Mouse (Mus musculus) myocyte (in vitro differentiated cells): ENCODE data around the gene Tceanc. TPM values are rescaled to one million over a fixed set of nuclear protein-coding genes. Genes with fewer than 3 reads are reported as not detected.

Source experiments
- H3K27me3 ChIP-seq: one replicate; pipeline ENCODE4 v1.6.1; 2011; ENCODE audit not compliant: control insufficient read depth, insufficient read depth, insufficient read length
- H3K36me3 ChIP-seq: one replicate; pipeline ENCODE4 v1.6.1; 2011; ENCODE audit not compliant: control insufficient read depth, insufficient read depth
- H3K4me2 ChIP-seq: one replicate; pipeline ENCODE4 v1.6.1; 2011; ENCODE audit warnings: low read depth, control low read depth
- H3K4me3 ChIP-seq: one replicate; pipeline ENCODE4 v1.5.1; 2011; ENCODE audit warnings: mild to moderate bottlenecking, control low read depth, moderate library complexity
- H3K79me2 ChIP-seq: one replicate; pipeline ENCODE4 v1.6.1; 2011; ENCODE audit not compliant: control insufficient read depth, insufficient read depth
- H3ac ChIP-seq: one replicate; pipeline ENCODE4 v1.6.1; 2011; ENCODE audit not compliant: control insufficient read depth, insufficient read length
- CEBPB ChIP-seq: IDR thresholded peaks from 2 replicates; pipeline ENCODE4 v1.6.1; 2011; ENCODE audit warnings: mild to moderate bottlenecking, moderate library complexity; ENCODE audit not compliant: poor library complexity, insufficient read depth, severe bottlenecking
- E2F4 ChIP-seq: IDR thresholded peaks from one replicate; pipeline ENCODE4 v1.6.1; 2011; ENCODE audit warnings: mild to moderate bottlenecking, control low read depth, moderate library complexity; ENCODE audit not compliant: insufficient read depth
- MAX ChIP-seq: IDR thresholded peaks from one replicate; pipeline ENCODE4 v1.6.1; 2011; ENCODE audit warnings: low read depth, mild to moderate bottlenecking, control low read depth
- MYOD1 ChIP-seq, 3 experiments: IDR thresholded peaks; one replicate each; pipeline ENCODE4 v1.6.1; 2011; ENCODE audit warnings: control low read depth in 2 of 3, low read depth in 2 of 3, mild to moderate bottlenecking in 2 of 3, moderate library complexity in 1 of 3; ENCODE audit not compliant: insufficient read length in 2 of 3, control insufficient read depth in 1 of 3
- MYOG ChIP-seq, 3 experiments: IDR thresholded peaks; one replicate each; pipeline ENCODE4 v1.6.1; 2011; ENCODE audit warnings: control low read depth in 2 of 3, low read depth in 2 of 3, mild to moderate bottlenecking in 2 of 3; ENCODE audit not compliant: insufficient read length in 2 of 3, control insufficient read depth in 1 of 3, insufficient read depth in 1 of 3
- POLR2A ChIP-seq: IDR thresholded peaks from one replicate; pipeline ENCODE4 v1.6.1; 2011; ENCODE audit warnings: low read depth, mild to moderate bottlenecking, control low read depth, moderate library complexity; ENCODE audit not compliant: insufficient read length
- POLR2AphosphoS2 ChIP-seq: IDR thresholded peaks from one replicate; pipeline ENCODE4 v1.6.1; 2011; ENCODE audit warnings: low read depth, control low read depth; ENCODE audit not compliant: insufficient read length
- REST ChIP-seq: IDR thresholded peaks from one replicate; pipeline ENCODE4 v1.6.1; 2011; ENCODE audit warnings: mild to moderate bottlenecking, control low read depth, moderate library complexity; ENCODE audit not compliant: insufficient read depth, insufficient read length
- SRF ChIP-seq: IDR thresholded peaks from one replicate; pipeline ENCODE4 v1.6.1; 2011; ENCODE audit warnings: low read depth; ENCODE audit not compliant: control insufficient read depth, insufficient read length
- TCF12 ChIP-seq: IDR thresholded peaks from one replicate; pipeline ENCODE4 v1.6.1; 2011; ENCODE audit warnings: mild to moderate bottlenecking, control low read depth; ENCODE audit not compliant: poor library complexity, insufficient read depth, severe bottlenecking
- TCF3 ChIP-seq: IDR thresholded peaks from one replicate; pipeline ENCODE4 v1.6.1; 2011; ENCODE audit warnings: low read depth, control low read depth; ENCODE audit not compliant: insufficient read length
- USF1 ChIP-seq: IDR thresholded peaks from one replicate; pipeline ENCODE4 v1.6.1; 2011; ENCODE audit warnings: low read depth, mild to moderate bottlenecking, control low read depth, moderate library complexity
- polyA plus RNA-seq: library from polyadenylated mRNA; unstranded; fragments of >200 nt; fragmentation: generic; extraction: Trizol; gene quantifications from one replicate; pipeline ENCODE4 v1.2.1, GENCODE M21; 2012; ENCODE audit warnings: missing spikeins

The Tceanc gene
- polyA plus RNA-seq, 1 experiment, result 0.86 TPM

DNA sequence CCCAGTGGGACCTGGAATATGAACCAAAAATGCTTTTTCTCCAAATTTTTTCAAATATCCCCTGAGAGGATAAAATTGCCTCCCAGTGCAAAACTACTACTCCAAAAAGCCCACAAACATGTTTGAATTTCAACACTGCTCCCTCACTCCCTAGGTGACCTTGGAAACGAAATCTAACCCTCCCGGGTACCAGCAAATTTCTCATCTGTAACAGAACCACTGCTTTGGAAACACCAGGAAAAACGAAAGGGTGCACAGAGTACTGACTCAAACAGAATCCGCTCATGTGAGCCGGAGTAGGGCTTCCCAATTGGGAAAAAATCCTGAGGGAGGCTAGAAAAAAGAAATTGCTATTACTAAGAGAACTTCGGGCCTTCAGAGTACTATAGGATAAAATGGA lies 41.0 kb downstream of the Tceanc start:
- no peak for TF ChIP-seq MYOD1 (IDR thresholded peaks at IDR 0.05; ENCODE audit: control insufficient read depth in 1 of 3, insufficient read length in 2 of 3, low read depth in 2 of 3)
- Histone ChIP-seq H3K79me2 (peaks cover 66% of the 10 kb centered on the region), H3K36me3 (no peaks in the 10 kb centered on the region), H3K4me2 (peak overlapping the region; percentile 66), H3ac (no peak overlapping the region), H3K4me3 (no peak overlapping the region), H3K27me3 (no peaks in the 10 kb centered on the region)

GRCm38 (mm10) chrX:166472612-166473011 lies 45.8 kb downstream of the Tceanc start:
- Histone ChIP-seq H3K36me3 (no peaks in the 10 kb centered on the region), H3K4me2 (no peak overlapping the region), H3ac (no peak overlapping the region), H3K4me3 (no peak overlapping the region), H3K79me2 (peaks cover 97% of the 10 kb centered on the region), H3K27me3 (no peaks in the 10 kb centered on the region)
- TF ChIP-seq MYOD1 (IDR thresholded peaks at IDR 0.05; ENCODE audit: control insufficient read depth in 1 of 3, insufficient read length in 2 of 3, low read depth in 2 of 3) (no peak), REST (no peak), E2F4 (no peak), SRF (no peak)

GRCm38 (mm10) chrX:166468321-166468720 lies 50.0 kb downstream of the Tceanc start:
- TF ChIP-seq CEBPB (no peak), E2F4 (no peak), SRF (no peak), POLR2A (no peak), MYOD1 (IDR thresholded peaks at IDR 0.05; ENCODE audit: control insufficient read depth in 1 of 3, insufficient read length in 2 of 3, low read depth in 2 of 3) (no peak), REST (no peak), MYOG (IDR thresholded peaks at IDR 0.05; ENCODE audit: control insufficient read depth in 1 of 3, insufficient read depth in 1 of 3, insufficient read length in 2 of 3, low read depth in 2 of 3) (no peak), USF1 (no peak), TCF12 (no peak), MAX (no peak), POLR2AphosphoS2 (no peak), TCF3 (no peak)
- H3K27me3 ChIP-seq, result no peaks in the 10 kb centered on the region
- H3K36me3 ChIP-seq, result no peaks in the 10 kb centered on the region
- H3K4me3 ChIP-seq, result no peak overlapping the region
- no peak overlapping the region for H3ac ChIP-seq
- H3K79me2 ChIP-seq, result peaks cover 87% of the 10 kb centered on the region
- H3K4me2 ChIP-seq, result no peak overlapping the region

DNA sequence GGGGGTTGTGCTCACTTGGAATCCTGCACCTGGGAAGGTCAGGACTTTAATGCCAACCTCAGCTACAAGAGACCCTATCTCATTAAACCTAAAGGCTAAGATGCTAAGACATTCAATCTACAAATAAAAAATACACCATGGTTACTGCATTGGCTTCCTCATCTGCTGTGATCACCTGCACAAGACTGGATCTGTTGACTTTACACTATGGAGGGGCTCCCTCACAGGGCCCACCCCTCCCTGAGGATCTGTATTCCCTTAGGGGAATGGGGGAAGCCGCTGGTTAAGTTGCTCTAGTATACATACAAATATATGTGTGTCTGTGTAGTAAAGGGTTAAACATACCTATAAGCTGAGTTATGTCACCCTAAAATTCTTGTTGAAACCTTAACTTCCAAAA lies 62.8 kb downstream of the Tceanc start:
- Histone ChIP-seq H3K4me3 (no peak overlapping the region), H3K36me3 (no peaks in the 10 kb centered on the region), H3K27me3 (no peaks in the 10 kb centered on the region), H3ac (no peak overlapping the region), H3K79me2 (peaks cover 12% of the 10 kb centered on the region), H3K4me2 (no peak overlapping the region)
- TF ChIP-seq POLR2A (no peak), TCF12 (no peak), CEBPB (no peak), SRF (no peak)

DNA sequence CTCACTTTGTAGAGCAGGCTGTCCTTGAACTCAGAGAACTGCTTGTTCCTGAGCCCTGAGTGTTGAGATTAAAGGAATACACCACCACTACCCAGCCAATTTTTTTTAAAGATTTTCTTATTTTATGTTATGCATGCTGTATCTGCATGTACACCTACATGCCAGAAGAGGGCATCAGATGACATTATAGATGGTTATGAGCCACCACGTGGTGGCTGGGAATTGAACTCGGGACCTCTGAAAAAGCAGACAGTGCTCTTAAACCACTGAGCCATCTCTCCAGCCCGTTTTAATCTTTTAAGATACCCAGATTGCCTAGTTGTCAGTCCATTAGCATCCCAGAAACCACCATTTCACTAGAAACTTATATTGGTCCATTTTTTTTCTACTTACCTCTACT lies 64.0 kb downstream of the Tceanc start:
- Histone ChIP-seq H3K79me2 (peaks cover under 1% of the 10 kb centered on the region), H3K36me3 (no peaks in the 10 kb centered on the region), H3K4me2 (no peak overlapping the region), H3ac (no peak overlapping the region), H3K4me3 (no peak overlapping the region), H3K27me3 (no peaks in the 10 kb centered on the region)
- TF ChIP-seq MYOD1 (IDR thresholded peaks at IDR 0.05; ENCODE audit: control insufficient read depth in 1 of 3, insufficient read length in 2 of 3, low read depth in 2 of 3) (no peak), E2F4 (no peak), MYOG (IDR thresholded peaks at IDR 0.05; ENCODE audit: control insufficient read depth in 1 of 3, insufficient read depth in 1 of 3, insufficient read length in 2 of 3, low read depth in 2 of 3) (no peak), SRF (no peak), TCF3 (no peak), POLR2A (no peak), POLR2AphosphoS2 (no peak), TCF12 (no peak), CEBPB (no peak), USF1 (no peak), REST (no peak), MAX (no peak)

DNA sequence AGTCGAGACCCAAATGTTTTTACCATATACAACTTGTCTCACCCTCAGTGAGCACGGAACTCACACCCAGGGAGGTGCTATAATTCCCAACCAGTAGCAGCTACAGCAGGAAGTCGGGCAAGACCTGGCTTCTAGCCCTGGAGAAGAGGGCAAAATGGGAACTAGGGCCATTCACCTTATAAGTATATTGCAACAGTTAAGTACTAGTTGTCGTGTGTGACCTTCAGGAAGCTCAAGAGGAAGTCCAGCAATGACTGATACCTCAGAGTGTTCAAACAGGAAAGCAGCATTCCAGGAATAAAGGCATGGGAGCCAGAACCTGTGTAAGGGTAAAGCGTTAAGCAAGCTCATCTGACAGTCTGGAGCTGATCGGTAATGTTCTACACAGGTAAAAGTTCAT lies 64.8 kb downstream of the Tceanc start:
- Histone ChIP-seq H3ac (no peak overlapping the region), H3K4me2 (no peak overlapping the region), H3K36me3 (no peaks in the 10 kb centered on the region), H3K27me3 (no peaks in the 10 kb centered on the region), H3K79me2 (no peaks in the 10 kb centered on the region), H3K4me3 (no peak overlapping the region)
- TF ChIP-seq SRF, result no peak
- TF ChIP-seq CEBPB, result no peak
- TF ChIP-seq E2F4, result no peak
- TF ChIP-seq TCF12, result no peak
- TF ChIP-seq POLR2AphosphoS2, result no peak
- no peak for TF ChIP-seq TCF3
- TF ChIP-seq REST, result no peak
- TF ChIP-seq POLR2A, result no peak
- TF ChIP-seq MAX, result no peak
- no peak for TF ChIP-seq MYOD1 (IDR thresholded peaks at IDR 0.05; ENCODE audit: control insufficient read depth in 1 of 3, insufficient read length in 2 of 3, low read depth in 2 of 3)
- TF ChIP-seq USF1, result no peak
- no peak for TF ChIP-seq MYOG (IDR thresholded peaks at IDR 0.05; ENCODE audit: control insufficient read depth in 1 of 3, insufficient read depth in 1 of 3, insufficient read length in 2 of 3, low read depth in 2 of 3)
